Mouse (Mus musculus) c-Kit-positive CD71-negative TER-119-negative erythroid progenitor cells, embryonic 14.5 days (primary cell): ENCODE results near the gene Cnot2.
"Not testable (repeated sequence)": the region's sequence is repeated elsewhere in the genome, so short reads cannot be mapped to it uniquely, and the experiment has no call there.

Experiments used
- DNase-seq: peaks from one replicate; pipeline ENCODE4 v3.0.0-alpha.2; 2013; ENCODE audit warnings: low read depth

Cnot2 gene

GRCm38 (mm10) chr10:116581369-116581718 lies at the start of gene Cnot2:
TSS of gene Cnot2 (minus strand) at chr10:116581511.
- peak; percentile 75 for DNase-seq

- no peak for DNase-seq
These were observed 47.6 kb upstream of the Cnot2 start for GRCm38 (mm10) chr10:116628926-116629325.

GRCm38 (mm10) chr10:116626009-116626408 lies 44.7 kb upstream of the Cnot2 start:
- no peak for DNase-seq

GRCm38 (mm10) chr10:116613250-116613649 lies 31.9 kb upstream of the Cnot2 start:
- DNase-seq = not testable (repeated sequence)

- no peak for DNase-seq
These were observed 23.5 kb upstream of the Cnot2 start for GRCm38 (mm10) chr10:116604905-116605162.

GRCm38 (mm10) chr10:116604081-116604904 lies 23.0 kb upstream of the Cnot2 start:
- no peak for DNase-seq

GRCm38 (mm10) chr10:116599056-116599850 lies 17.9 kb upstream of the Cnot2 start:
- DNase-seq = no peak

GRCm38 (mm10) chr10:116582738-116583137 lies 1.4 kb upstream of the Cnot2 start:
- DNase-seq = no peak

- no peak for DNase-seq
These were observed 589 bp upstream of the Cnot2 start for GRCm38 (mm10) chr10:116581719-116582481.

GRCm38 (mm10) chr10:116580591-116581358 lies 536 bp downstream of the Cnot2 start:
- no peak for DNase-seq

- DNase-seq = no peak
These were observed 1.8 kb downstream of the Cnot2 start for GRCm38 (mm10) chr10:116579478-116579877.

- no peak for DNase-seq
These were observed 2.9 kb downstream of the Cnot2 start for GRCm38 (mm10) chr10:116578375-116578774.

- DNase-seq = no peak
These were observed 4.1 kb downstream of the Cnot2 start for GRCm38 (mm10) chr10:116577181-116577580.

GRCm38 (mm10) chr10:116576071-116576470 lies 5.2 kb downstream of the Cnot2 start:
- DNase-seq = not testable (repeated sequence)

- DNase-seq = no peak
These were observed 10.8 kb downstream of the Cnot2 start for GRCm38 (mm10) chr10:116570526-116570925.

GRCm38 (mm10) chr10:116568539-116568938 lies 12.8 kb downstream of the Cnot2 start:
- no peak for DNase-seq

- no peak for DNase-seq
These were observed 13.6 kb downstream of the Cnot2 start for GRCm38 (mm10) chr10:116567491-116568405.

- DNase-seq = not testable (repeated sequence)
These were observed 14.8 kb downstream of the Cnot2 start for GRCm38 (mm10) chr10:116566492-116566891.

GRCm38 (mm10) chr10:116564828-116565602 lies 16.3 kb downstream of the Cnot2 start:
- no peak for DNase-seq
